Mouse (Mus musculus): ENCODE results near the gene Vmac.

GRCm38 (mm10) chr17:56759261-56759660, 41.4 kb upstream of the Vmac start:
- TF ChIP-seq CTCF (IDR thresholded peaks at IDR 0.05; ENCODE audit: control insufficient read depth, insufficient read depth, insufficient replicate concordance, low read depth, low read length) (no peak), POLR2A (IDR thresholded peaks at IDR 0.05; ENCODE audit: control insufficient read depth, low read depth, low read length) (no peak)

Data from testis, adult 2 months (tissue).